In genomic region chr10:121686153-121686660, GRCm38 (mm10) we compare ENCODE assay signal across 12 mouse cellular contexts. TPM values are rescaled to one million over a fixed set of nuclear protein-coding genes. Genes with fewer than 3 reads are reported as not detected.
DNase-seq lines count a peak whose midpoint lies in the region; ATAC-seq and TF ChIP-seq lines count a peak whose summit lies in the region.
"Had no signal": no experiment of that assay in that cellular context is flagged by ENCODE, and none has a peak within 500 bp of the region (broad histone marks: within the 10 kb centered on the region; RNA-seq: fewer than 3 reads in every experiment).

No protein-coding gene starts in this region.

- no peak overlapping the region for H3K9ac ChIP-seq in liver, postnatal 0 days (replicated peaks)
- H3K9ac ChIP-seq: limb, embryonic 15.5 days; midbrain, embryonic 12.5 days had no signal

- ATAC-seq in liver, postnatal 0 days = no peak

- no peaks in the 10 kb centered on the region for H3K4me1 ChIP-seq in liver, postnatal 0 days (ENCODE audit: insufficient read depth)

- H3K9me3 ChIP-seq in liver, postnatal 0 days (ENCODE audit: low read length) = no peaks in the 10 kb centered on the region
- H3K9me3 ChIP-seq: limb, embryonic 15.5 days; midbrain, embryonic 12.5 days had no signal

- 71% methylated on average over 4 of the region's 4 CpGs for WGBS in liver, postnatal 0 days (ENCODE audit: insufficient replicate concordance)

- no peak overlapping the region for H3K27ac ChIP-seq in left cerebral cortex, adult 2 months
- no peak overlapping the region for H3K27ac ChIP-seq in liver, postnatal 0 days (ENCODE audit: low read depth)
- H3K27ac ChIP-seq: limb, embryonic 15.5 days; midbrain, embryonic 12.5 days had no signal

- intact Hi-C loops in left cerebral cortex, adult 2 months (cut with DNase I) = loop anchor here (5.0 kb wide), 1 partner anchor 44 kb away; the partner anchor contains the start of gene D930020B18Rik
- intact Hi-C loops in left cerebral cortex, postnatal 25 days (cut with DNase I) = loop anchor here (5.0 kb wide), 2 partner anchors 44 to 366 kb away; partner anchors contain the start of gene D930020B18Rik

- no peaks in the 10 kb centered on the region for H3K36me3 ChIP-seq in liver, postnatal 0 days (replicated peaks; ENCODE audit: insufficient read depth, low read length)
- H3K36me3 ChIP-seq: limb, embryonic 15.5 days; midbrain, embryonic 12.5 days had no signal

- peak; percentile 61 for TF ChIP-seq CTCF in left cerebral cortex, adult 2 months (IDR thresholded peaks at IDR 0.05)
- no peak for TF ChIP-seq CTCF in liver, postnatal 0 days (IDR thresholded peaks at IDR 0.05; ENCODE audit: low read depth)

- H3K27me3 ChIP-seq in liver, postnatal 0 days (ENCODE audit: insufficient read depth, low read length) = no peaks in the 10 kb centered on the region
- H3K27me3 ChIP-seq: limb, embryonic 15.5 days; midbrain, embryonic 12.5 days had no signal

- H3K4me2 ChIP-seq in liver, postnatal 0 days (ENCODE audit: low read depth, low read length) = no peak overlapping the region
- H3K4me2 ChIP-seq: limb, embryonic 15.5 days; midbrain, embryonic 12.5 days had no signal

- H3K4me3 ChIP-seq in left cerebral cortex, adult 2 months = no peak overlapping the region
- H3K4me3 ChIP-seq in liver, postnatal 0 days (ENCODE audit: low read depth, low read length) = no peak overlapping the region
- H3K4me3 ChIP-seq: limb, embryonic 15.5 days; midbrain, embryonic 12.5 days had no signal

- DNase-seq in cerebellum, adult 8-10 months = peak; percentile 4
- no peak for DNase-seq in cerebellum, adult 11 months
- no peak for DNase-seq in left cerebral cortex, adult 2 months (ENCODE audit: extremely low spot score in 1 of 2, low spot score in 2 of 2)
- no peak for DNase-seq in left cerebral cortex, postnatal 25 days (ENCODE audit: low spot score in 2 of 2)
- DNase-seq in 416B (ENCODE audit: low read depth) = peak; percentile 22
- peak; percentile 24 for DNase-seq in embryo, embryonic 11 days
- DNase-seq in ovary, postnatal 14 days (ENCODE audit: low spot score) = no peak
- DNase-seq in liver, postnatal 0 days = no peak
- DNase-seq: gastrocnemius, postnatal 36 days had no signal

- no peak for TF ChIP-seq EP300 in liver, postnatal 0 days (IDR thresholded peaks at IDR 0.05; ENCODE audit: low read depth)

RNA-seq across cellular contexts. Expression of gene D930020B18Rik, which starts 44.8 kb away (rescaled TPM):
- under 1 TPM in 1 of 2 experiments, not detected in 1; 0.42 TPM for total RNA-seq in left cerebral cortex, adult 2 months (2021)
- total RNA-seq in left cerebral cortex, postnatal 25 days (2021) = under 1 TPM; 0.11 to 0.32 TPM
- polyA plus RNA-seq in liver, postnatal 0 days (2015; fragmentation: Nextera tagmentation; extraction: Ambion mirVana) = not detected in 2 replicates
- total RNA-seq: gastrocnemius, postnatal 36 days; heart, postnatal 25 days had no signal
- polyA plus RNA-seq: midbrain, embryonic 12.5 days had no signal

RNA-seq across cellular contexts. Expression of gene BC048403, which starts 53.5 kb away (rescaled TPM):
- total RNA-seq in left cerebral cortex, adult 2 months (2021) = 10 to 100 TPM in 1 of 2 experiments, 1 to 10 TPM in 1; 9.9 to 10.4 TPM
- total RNA-seq in left cerebral cortex, postnatal 25 days (2021) = 10 to 100 TPM in 1 of 2 experiments, 1 to 10 TPM in 1; 9.9 to 10.2 TPM
- 1.6 and 1.9 TPM in 2 replicates for polyA plus RNA-seq in liver, postnatal 0 days (2015; fragmentation: Nextera tagmentation; extraction: Ambion mirVana)

Comparison
In these comparisons a context has a peak if more than half of its experiments do, and no peak if none do; other contexts are left out.
1. DNase-seq: peak in cerebellum, adult 8-10 months (single experiment), 416B (single experiment) and embryo, embryonic 11 days (single experiment); none in cerebellum, adult 11 months (single experiment), left cerebral cortex, adult 2 months (0 of 2), left cerebral cortex, postnatal 25 days (0 of 2), ovary, postnatal 14 days (single experiment) and liver, postnatal 0 days (single experiment).